Mouse (Mus musculus): ENCODE measurements around the gene Ifnk.

The Ifnk gene

DNA sequence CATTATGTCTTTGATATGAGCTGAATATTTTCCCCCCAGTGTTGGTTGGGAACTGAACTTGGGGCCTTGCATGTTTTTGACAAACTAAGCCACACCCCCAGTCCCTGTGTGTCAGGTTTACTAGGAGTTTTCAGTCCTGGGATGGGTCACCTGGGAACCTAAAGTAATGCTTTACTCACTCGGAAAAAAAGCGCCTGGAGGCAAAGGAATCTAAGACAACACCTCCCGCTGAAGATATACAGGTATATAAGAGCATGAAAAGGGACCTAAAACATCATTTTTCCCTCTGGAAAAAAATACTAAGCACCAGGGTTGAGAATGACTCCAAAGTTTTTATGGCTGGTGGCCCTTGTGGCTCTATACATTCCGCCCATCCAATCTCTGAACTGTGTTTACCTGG is at the start of gene Ifnk:
TSS of gene Ifnk (plus strand) at position 301 of the 400 bp plus-strand sequence.
- DNase-seq (ENCODE audit: low spot score), result no peak

DNA sequence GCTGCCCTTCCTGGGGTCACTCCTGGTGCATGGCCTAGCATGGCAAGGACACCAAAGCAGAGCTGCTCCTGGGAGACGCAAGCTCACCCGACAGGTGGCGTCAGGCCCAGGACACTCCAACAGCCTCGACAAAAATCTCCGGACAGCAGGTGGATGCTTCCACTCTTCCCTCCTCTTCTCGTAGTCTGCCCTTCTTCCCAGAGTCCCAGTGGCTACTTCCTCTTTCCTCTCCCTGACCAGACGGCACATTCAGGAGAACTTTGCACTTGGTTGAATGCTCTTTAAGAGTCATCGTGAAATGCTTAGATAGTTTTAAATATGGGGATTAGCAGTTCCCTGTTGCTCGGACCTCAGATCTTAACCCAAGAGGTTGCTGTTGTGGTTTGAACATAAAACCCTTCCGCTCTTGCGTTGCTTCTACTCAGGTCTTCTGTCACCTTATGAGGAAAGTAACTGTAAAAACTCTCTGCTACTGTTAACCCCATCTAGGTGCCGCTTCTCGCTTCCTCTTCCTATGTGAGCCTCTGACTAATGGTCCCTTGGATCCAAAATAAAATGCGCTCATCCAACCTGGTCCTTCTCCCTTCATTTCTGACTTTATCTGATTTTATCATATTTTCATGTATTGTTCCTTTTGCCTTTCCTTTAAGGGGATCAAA is 46.6 kb upstream of the Ifnk start:
- DNase-seq (ENCODE audit: low spot score), result no peak

DNA sequence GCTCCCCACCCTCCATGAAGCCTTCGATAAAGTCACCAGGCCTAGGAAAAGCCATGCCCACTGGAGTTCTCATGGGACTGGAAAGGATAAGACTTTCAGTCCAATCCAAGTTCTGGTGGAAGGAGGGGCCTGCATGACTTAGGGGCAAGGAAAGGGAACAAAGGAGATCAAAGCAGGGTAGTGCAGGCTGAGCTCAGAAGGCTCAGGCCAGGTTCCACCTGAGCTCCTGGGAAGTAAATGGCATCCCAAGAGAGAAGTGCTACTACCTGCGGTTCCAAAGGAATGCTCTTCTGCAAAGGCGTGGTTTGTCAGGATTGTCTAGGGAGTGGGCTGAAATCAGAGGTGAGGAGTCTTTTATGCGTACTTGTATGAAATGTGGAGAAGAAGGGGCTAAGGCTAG is 39.4 kb upstream of the Ifnk start:
- no peak for DNase-seq (ENCODE audit: low spot score)

DNA sequence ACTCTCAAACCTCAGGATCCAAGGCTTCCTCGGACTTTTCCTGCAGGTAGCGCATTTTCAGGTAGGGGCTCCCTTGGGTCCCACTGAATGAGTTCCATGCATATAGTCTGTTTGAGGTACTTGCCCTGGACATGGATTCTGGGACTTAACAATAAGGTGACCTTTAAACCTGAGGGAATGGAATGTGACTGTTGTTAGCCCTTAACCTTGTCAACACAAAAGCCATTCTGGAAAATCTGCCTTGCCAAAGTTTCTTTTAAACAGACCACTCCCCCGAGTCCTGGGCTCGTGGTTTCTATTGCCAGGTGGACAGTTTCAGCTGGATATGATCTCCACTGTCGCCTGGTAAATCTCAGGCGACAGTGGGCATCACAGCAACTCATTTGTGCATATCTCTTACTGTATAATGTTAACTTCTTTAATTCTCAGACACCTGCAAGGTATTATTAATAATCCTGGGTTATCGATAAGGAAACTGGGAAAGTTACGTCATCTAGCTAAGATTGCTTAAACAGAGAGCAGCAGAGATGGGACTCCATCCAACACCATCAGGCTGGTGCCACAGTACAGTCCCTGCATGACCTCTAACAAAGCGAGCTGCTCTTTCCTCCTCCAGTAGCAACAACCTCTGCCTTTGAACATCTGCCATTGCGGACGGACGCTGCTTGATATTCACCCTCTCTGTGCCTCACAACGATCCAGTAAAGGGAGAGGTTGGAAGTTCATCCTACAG is 38.2 kb upstream of the Ifnk start:
- no peak for DNase-seq (ENCODE audit: low spot score)

DNA sequence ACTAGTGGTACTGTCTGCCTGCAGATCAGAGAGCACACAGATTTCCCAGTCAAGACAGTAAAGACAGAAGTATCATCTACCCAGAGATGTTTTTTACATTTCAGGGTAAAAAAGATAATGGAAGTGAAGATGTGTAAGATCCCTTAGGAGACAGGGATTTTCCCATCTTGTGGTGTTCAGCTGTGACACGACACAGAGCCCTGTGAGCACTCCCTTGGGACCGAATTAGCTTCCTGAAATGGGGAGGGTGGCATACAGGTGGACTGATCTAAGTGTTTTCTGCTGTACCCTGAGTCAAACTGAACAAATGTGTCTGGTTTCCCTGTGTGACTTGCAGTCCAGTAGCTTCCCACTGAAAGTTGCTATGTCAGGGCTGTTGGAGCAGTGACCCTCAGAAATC is 36.9 kb upstream of the Ifnk start:
- no peak for DNase-seq (ENCODE audit: low spot score)

DNA sequence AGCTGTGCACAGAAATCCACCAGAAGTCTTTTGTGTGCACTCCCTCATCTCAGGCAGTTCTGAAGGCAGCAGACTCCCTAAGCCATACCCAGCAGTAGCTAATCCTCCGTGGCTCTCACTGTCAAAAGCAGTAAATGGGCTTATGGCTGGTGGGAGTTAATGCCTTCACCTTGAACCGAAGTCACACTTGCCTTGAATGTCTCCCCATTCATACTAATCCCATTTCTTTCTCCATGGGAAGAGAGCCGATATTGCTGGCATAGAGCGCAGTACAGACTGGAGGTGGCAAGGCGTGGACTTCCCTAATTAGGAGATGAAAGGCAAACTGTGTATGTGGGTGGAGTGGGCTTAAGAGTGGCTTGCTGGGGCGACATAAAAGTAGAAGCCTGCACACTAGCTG is 35.9 kb upstream of the Ifnk start:
- no peak for DNase-seq (ENCODE audit: low spot score)

DNA sequence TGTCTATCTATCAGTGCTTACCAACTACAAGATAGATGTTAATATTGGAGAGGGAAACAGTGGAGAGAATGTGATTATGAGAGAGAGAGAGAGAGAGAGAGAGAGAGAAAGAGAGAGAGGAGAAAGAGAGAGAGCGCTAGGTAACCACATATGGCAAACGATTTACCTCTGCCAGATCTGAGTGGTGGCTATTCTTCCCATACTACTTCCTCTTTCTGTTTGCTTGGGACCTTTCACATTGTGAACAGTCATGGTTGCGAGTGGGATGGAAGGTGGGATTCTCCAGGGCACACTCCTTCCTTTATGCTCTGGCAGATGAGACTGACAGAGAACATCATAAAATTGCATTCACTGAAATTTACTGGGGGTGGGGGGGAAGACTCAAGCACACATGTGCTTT is 34.7 kb upstream of the Ifnk start:
- no peak for DNase-seq (ENCODE audit: low spot score)

DNA sequence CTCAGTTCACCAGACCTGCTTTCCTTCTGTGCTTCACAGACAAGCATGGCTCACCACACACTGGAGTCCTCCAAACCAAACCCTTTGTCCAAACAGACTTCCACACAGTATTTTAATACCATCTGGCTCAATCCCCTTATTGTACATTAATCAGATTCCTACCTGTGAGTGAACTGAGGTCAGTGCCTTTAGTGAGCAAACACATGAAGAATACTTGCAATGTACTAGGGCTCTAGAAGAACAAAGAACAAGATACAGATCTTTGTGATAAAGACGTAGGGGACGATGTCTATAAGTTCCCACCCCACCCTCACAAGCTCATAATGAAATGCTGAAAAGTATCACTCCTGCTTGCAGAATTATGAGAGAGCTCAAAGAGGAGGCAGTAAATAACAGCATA is 33.0 kb upstream of the Ifnk start:
- no peak for DNase-seq (ENCODE audit: low spot score)

DNA sequence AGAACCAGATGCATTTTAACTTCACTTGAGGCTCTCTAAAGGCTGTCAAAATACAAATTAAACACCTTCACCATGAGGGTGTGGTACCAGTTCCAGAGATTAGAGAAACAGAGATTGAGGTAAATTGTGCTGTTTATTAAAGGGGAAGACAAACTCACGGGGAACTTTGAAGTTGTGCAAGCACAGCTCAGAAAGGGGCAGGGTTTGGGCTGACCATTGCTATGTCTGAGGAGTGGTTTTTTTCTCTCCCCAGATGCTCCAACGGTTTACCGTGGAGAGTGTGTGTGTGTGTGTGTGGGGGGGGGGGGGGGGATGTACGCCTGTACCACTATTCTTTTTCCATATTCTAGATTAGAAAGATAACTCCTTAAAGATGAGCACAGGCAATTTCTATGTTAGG is 31.7 kb upstream of the Ifnk start:
- DNase-seq (ENCODE audit: low spot score), result no peak

DNA sequence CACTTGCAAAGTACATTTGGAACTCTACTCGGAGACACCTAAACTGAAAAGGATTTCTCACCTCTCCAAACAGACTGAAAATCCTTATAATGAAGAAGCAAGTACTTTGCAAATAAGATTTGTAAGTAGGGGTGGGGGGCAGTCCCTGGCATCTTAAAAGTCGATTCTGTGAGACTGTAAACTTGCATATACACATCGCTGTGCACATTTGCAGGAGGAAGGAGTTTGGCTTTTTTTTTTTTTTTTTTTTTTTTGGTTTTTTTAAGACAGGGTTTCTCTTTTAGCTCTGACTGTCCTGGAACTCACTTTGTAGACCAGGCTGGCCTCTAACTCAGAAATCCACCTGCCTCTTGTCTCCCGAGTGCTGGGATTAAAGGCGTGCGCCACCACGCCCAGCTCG is 31.3 kb upstream of the Ifnk start:
- DNase-seq (ENCODE audit: low spot score), result no peak

DNA sequence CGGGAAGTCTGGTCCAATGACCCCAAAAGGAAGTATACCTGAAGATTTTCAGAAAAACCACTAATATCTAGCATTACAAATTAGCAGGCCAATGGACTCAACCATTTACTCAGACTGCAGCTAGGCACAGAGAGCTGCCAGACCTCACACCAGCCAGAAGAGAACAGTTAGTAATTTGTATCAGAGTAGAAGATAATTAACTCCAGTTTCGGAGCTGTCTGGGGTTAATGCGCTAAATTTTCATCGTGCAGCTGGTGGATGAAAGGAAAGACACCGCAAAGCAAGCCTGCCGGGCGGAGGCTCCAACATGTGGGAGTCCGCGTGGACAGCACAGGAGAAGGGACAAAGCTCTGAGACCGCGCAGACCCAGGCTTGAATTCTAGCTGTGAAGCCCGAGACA is 30.8 kb upstream of the Ifnk start:
- no peak for DNase-seq (ENCODE audit: low spot score)

DNA sequence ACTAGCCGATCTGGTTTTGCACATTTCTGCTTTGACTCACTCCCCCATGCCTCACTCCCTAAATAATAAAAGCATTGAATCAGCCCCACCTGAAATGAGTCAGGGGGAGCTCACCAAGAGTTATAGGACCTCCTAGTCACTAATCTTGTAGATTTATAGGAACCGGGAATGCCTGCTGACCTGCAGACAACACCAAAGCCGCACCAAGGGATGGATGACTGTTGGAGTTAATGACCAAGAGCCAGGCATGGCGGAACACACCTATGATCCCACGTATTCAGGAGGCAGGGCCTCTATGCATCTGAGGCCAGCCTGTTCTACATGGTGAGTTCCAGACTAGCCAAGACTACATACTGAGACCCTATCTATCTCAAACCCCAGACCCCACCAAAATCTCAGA is 28.8 kb upstream of the Ifnk start:
- no peak for DNase-seq (ENCODE audit: low spot score)

DNA sequence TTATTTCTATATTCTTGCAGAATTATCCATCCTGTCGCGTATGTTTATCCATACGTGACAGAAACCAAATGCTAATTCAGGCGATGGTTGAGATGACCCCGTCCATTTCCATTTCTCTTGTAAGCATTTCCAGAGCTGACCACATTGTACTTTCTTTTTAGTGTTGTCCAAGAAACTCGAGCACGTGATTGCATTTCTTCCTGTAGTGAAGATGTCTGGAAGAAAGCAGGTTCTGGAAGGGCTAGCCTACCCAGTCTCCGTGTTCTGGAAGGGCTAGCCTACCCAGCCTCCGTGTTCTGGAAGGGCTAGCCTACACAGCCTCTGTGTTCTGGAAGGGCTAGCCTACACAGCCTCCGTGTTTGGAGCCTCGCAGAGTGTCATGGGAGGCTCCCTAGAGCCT is 27.8 kb upstream of the Ifnk start:
- no peak for DNase-seq (ENCODE audit: low spot score)

DNA sequence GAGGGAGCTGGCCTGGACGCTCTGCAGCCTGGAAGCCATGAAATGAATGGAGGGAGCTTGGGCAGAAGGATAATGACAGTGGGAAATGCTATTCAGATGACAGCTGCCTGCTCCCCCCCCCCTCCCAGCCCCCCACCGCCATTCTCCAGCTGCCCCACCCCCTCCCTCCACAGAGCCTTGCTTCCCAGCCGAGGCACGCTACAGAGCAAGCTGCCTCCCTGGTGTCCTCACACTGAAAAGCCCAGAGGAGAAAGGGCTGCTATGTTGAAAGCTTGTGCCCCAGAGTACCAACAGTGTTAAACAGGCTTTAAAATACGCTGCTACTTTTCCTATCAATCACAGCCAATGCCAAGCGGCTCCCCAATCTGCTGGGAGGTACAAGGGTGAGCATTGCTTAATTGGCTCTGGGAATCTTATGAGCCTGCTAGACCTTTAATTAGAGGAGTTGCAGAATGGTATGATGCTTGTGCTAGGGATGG is 26.5 kb upstream of the Ifnk start:
- DNase-seq (ENCODE audit: low spot score), result no peak

DNA sequence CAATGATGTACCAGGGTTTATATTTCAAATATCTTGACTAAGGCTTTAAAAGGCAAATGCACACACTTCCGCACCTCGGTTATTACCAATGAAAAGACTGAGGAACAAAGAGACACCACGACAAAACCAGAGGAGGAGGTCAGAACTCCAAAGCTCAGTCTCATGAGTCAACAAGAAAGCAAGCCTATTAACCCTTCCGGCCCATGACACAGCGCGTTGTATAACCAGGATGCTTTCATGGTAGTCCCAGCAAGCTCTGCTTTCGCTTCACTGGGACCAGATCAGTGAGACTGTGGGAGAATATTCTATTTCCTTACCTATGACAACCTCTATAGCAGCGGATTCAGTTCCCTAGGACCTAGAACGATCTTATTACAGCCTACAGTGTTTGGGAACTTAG is 25.1 kb upstream of the Ifnk start:
- no peak for DNase-seq (ENCODE audit: low spot score)

DNA sequence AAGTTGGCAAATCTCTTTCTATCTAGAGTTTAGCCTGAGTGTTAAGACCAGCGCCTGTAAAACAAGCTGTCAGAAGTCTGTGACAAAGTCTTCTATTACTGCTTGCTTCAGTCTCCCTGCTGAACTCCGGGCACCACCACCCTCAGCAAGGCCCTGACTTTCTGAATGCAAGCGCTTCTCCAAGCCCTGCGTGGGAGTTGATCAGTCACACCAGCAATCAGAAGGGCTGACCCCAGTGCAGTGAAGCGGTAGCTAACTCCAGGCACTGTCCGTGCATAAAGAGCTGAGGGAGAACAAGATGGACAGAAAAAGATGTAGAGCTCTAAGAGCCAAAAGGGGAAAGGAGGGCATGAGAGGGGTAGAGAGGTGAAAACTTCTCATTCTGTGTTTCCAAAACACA is 24.1 kb upstream of the Ifnk start:
- no peak for DNase-seq (ENCODE audit: low spot score)

DNA sequence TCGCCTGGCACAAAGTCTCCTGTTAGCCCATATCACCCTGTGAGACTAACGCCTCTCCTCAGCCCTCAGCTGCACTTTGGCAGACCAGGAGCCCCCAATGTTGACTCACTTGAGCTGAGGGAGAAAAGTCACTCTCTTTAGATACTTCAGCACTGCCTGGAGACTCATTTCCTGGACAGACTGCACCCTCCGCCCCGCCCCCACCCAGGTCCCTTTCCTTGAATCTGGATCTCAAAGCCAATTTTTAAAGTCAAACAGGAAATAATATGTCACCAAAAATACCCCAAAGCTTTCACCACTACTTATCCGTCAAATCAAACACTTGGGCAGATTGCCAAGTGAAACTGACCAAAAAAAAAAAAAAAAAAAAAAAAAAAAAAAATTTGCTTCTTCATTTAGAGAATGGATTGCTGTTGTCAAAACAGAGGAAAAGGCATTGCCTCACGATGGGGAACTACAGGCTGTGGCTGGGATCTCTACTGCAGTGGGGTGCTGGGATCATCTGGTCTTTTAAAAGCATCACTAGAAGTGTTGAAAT is 21.4 kb upstream of the Ifnk start:
- no peak for DNase-seq (ENCODE audit: low spot score)

DNA sequence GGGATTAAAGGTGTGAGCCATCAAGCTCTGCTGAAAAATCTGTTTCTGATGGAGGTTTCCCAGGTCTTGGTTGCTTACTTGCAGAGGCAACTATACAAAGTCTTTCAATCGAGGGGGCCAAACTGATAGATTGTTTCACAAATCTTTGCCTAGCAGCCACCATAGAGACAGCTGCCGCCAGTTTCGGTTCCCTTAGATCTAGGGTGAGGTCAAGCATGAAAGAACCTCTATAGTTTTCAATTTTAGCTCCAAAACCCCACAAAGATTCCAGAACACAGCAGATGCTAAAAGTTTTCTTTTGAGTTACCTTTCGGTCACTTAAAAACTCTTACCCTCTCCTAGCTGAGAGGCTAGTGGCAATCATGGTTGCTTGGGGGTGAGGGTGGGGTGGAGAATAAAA is 20.3 kb upstream of the Ifnk start:
- no peak for DNase-seq (ENCODE audit: low spot score)

DNA sequence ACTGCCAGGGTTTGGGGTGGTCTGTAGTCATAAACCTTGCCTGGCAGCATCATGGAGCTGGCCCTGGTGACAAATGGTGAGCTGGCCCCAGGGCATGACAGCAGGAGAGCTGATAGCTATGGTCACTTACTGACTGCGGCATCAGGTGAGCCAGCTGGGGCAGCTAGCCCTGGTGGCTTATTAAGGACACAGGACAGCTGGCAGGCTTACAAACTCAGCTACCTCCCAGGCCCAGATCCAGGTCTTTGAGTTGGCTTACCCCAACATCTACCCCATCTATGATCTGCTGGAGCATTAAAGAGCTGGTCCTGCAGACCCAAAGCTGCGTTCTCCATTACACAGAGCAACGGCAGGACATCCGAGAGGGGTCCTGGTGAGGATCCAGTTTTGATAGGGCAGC is 18.4 kb upstream of the Ifnk start:
- DNase-seq (ENCODE audit: low spot score), result no peak

DNA sequence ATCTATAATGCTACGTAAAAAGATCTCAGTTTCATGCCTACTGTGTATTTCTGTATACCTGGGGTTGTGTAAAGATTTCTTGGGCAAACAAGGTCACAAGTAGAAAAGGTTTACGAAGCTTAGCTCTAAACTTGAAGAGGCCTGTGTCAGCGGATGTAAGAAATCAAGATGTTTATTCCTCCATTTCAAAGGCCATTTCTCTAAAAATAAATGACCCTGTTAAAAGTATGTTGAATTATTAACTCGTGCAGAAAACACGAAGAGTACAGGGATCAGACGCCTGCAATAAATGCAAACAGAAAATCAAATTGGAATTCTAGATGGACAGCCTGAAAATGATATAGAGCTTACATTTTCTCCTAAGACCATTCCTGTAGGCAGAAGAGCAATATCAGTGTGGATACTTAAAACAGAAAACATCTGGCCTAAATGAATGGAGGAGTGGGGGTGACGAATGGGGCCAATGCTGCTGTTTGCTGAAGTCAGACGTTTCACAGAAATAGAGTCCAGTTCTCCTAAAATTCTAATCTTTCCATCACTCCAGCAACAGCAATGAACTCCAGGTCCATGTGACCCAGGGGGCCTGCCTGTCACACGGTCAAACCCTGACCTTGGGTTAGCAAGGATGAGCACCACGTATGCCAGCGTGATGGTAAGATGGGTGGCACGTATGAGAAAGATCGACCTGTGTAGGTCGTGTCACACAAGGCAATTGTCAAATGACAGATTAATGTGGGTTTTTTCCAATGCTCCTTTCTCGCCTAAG is 16.8 kb upstream of the Ifnk start:
- DNase-seq (ENCODE audit: low spot score), result no peak

DNA sequence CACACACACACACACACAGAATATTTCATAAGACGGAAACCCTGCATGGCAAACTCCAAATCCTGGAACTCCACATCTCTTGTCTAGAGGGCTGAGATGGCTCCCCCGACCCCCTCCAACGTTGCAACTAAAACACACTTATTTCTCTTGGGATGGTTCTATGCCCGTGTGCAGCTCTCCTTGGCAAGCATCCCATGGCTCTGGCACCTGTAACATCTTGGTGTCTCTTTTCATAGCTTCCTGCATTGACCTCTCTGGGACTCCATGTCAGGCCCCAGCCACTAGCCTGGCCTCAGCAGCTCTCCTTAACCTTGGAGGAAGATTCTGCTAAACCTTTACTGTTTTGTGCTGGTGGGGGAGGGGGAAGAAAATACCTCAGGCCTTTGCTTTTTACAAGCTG is 16.1 kb upstream of the Ifnk start:
- no peak for DNase-seq (ENCODE audit: low spot score)

DNA sequence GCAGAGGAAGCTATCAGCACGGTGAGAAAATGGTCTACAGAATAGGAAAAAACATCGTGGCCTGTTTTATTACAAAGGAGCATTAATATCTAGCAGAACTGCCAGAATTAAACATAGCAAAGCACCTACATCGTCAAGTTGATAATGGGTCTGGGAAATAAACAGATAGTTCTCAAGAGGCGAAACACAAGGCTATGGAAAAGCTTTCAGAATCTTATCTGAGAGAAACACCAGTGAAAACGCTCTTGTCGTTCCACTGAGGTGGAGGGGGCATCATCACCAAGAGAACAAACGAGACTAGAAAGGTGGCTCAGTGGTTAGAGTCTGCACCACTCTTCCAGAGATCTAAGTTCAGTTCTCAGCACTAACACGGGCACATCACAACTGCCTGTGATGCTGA is 14.9 kb upstream of the Ifnk start:
- DNase-seq (ENCODE audit: low spot score), result no peak

DNA sequence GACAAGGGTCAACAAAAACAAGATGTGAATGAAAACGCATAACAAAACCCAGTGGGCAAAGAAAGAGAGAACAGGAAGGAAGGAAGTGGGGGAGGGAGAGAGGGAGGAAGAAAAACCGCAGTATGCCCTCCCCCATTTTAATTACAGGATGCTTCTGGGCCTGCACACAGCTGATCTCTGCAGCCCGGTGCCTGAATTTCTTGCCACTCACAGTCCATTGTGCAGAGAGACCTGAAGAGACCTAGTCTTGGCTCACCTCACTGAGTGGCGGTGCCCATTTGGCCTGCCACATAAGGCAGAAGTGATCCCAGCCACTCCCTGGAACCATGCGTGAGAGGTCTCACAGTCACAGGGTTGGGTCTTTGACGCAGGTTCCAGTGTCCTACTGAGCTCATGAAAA is 13.8 kb upstream of the Ifnk start:
- DNase-seq (ENCODE audit: low spot score), result peak; percentile 6
